Mouse (Mus musculus) kidney, embryonic 16.5 days (tissue): ENCODE data around the gene Zbtb37. TPM values are rescaled to one million over a fixed set of nuclear protein-coding genes. Genes with fewer than 3 reads are reported as not detected.

Experiments
- ATAC-seq: fragments of 200-750 bp; cut with Nextera tagmentation; 2 replicates; pipeline ENCODE4 v1.8.0; 2017; ENCODE audit warnings: moderate TSS enrichment; ENCODE audit not compliant: low FRiP score, low TSS enrichment
- H3K27ac ChIP-seq: fragments of 300-500 bp; sonication (generic); 2 replicates; pipeline ENCODE4 v1.5.1; 2014; ENCODE audit warnings: low read length
- H3K27me3 ChIP-seq: fragments of 300-500 bp; sonication (generic); 2 replicates; pipeline ENCODE4 v1.6.1; 2014; ENCODE audit warnings: low read length, control low read depth, mixed read lengths; ENCODE audit not compliant: insufficient read depth
- H3K36me3 ChIP-seq: fragments of 300-500 bp; sonication (generic); 2 replicates; pipeline ENCODE4 v1.6.1; 2014; ENCODE audit warnings: low read length, control low read depth, mixed read lengths; ENCODE audit not compliant: insufficient read depth
- H3K4me1 ChIP-seq: fragments of 300-500 bp; sonication (generic); 2 replicates; pipeline ENCODE4 v1.6.1; 2014; ENCODE audit warnings: low read length, control low read depth, mixed read lengths; ENCODE audit not compliant: insufficient read depth
- H3K4me2 ChIP-seq: fragments of 300-500 bp; sonication (generic); replicated peaks from 2 replicates; pipeline ENCODE4 v1.6.1; 2014; ENCODE audit warnings: low read depth, low read length
- H3K4me3 ChIP-seq: fragments of 300-500 bp; sonication (generic); 2 replicates; pipeline ENCODE4 v1.5.1; 2014; ENCODE audit warnings: mild to moderate bottlenecking, low read length
- H3K9ac ChIP-seq: fragments of 300-500 bp; sonication (generic); replicated peaks from 2 replicates; pipeline ENCODE4 v1.6.1; 2014; ENCODE audit warnings: low read length
- H3K9me3 ChIP-seq: fragments of 300-500 bp; sonication (generic); 2 replicates; pipeline ENCODE4 v1.6.1; 2016; ENCODE audit warnings: low read length, control low read depth
- WGBS: fragments of 180-500 bp; shearing (Covaris S2); extraction: QIAGEN DNeasy Blood & Tissue Kit; methylation state at CpG from one replicate; pipeline ENCODE4 v1.1.7; 2014; 5-methylcytosine and 5-hydroxymethylcytosine counted together
- polyA plus RNA-seq: library from polyadenylated mRNA; unstranded; fragments of >200 nt; fragmentation: Nextera tagmentation; extraction: Ambion mirVana; gene quantifications from 2 replicates; pipeline ENCODE4 v1.2.1, GENCODE M21; 2015

The Zbtb37 gene
- polyA plus RNA-seq, 1 experiment from 2014 or later = 8.8 TPM

GRCm38 (mm10) chr1:160982887-160983286 lies 51.8 kb downstream of the Zbtb37 start:
- Histone ChIP-seq H3K4me3 (no peak overlapping the region), H3K4me1 (peaks cover 9% of the 10 kb centered on the region), H3K27ac (no peak overlapping the region), H3K9ac (no peak overlapping the region), H3K4me2 (no peak overlapping the region), H3K36me3 (no peaks in the 10 kb centered on the region), H3K9me3 (no peaks in the 10 kb centered on the region), H3K27me3 (no peaks in the 10 kb centered on the region)
- 92% methylated on average over 3 of the region's 3 CpGs for WGBS
- ATAC-seq = no peak

GRCm38 (mm10) chr1:160981337-160981736 lies 53.3 kb downstream of the Zbtb37 start:
- Histone ChIP-seq H3K27me3 (no peaks in the 10 kb centered on the region), H3K9me3 (no peaks in the 10 kb centered on the region), H3K36me3 (no peaks in the 10 kb centered on the region), H3K4me1 (peaks cover 9% of the 10 kb centered on the region), H3K27ac (no peak overlapping the region), H3K9ac (no peak overlapping the region), H3K4me3 (no peak overlapping the region), H3K4me2 (no peak overlapping the region)
- no peak for ATAC-seq
- 72% methylated on average over 4 of the region's 4 CpGs for WGBS

GRCm38 (mm10) chr1:160980537-160981234 lies 54.0 kb downstream of the Zbtb37 start:
- ATAC-seq = peak; percentile 69; the same call in 1 of the 2 replicates
- no peak overlapping the region for H3K4me2 ChIP-seq
- H3K9me3 ChIP-seq = no peaks in the 10 kb centered on the region
- peaks cover 9% of the 10 kb centered on the region for H3K4me1 ChIP-seq
- WGBS = 37% methylated on average over 8 of the region's 8 CpGs
- H3K27ac ChIP-seq = no peak overlapping the region
- H3K9ac ChIP-seq = no peak overlapping the region
- no peaks in the 10 kb centered on the region for H3K27me3 ChIP-seq
- H3K4me3 ChIP-seq = no peak overlapping the region
- H3K36me3 ChIP-seq = no peaks in the 10 kb centered on the region

GRCm38 (mm10) chr1:160980021-160980420 lies 54.6 kb downstream of the Zbtb37 start:
- no peak overlapping the region for H3K27ac ChIP-seq
- H3K9me3 ChIP-seq = no peaks in the 10 kb centered on the region
- H3K36me3 ChIP-seq = 0 out of 2 replicates have a peak, but pooled peaks cover 4% of the 10 kb centered on the region
- H3K4me2 ChIP-seq = no peak overlapping the region
- no peak for ATAC-seq
- WGBS = 56% methylated on average over 5 of the region's 5 CpGs
- H3K9ac ChIP-seq = no peak overlapping the region
- no peak overlapping the region for H3K4me3 ChIP-seq
- peaks cover 9% of the 10 kb centered on the region for H3K4me1 ChIP-seq
- no peaks in the 10 kb centered on the region for H3K27me3 ChIP-seq

GRCm38 (mm10) chr1:160978071-160978735 lies 56.4 kb downstream of the Zbtb37 start, which contains the start of gene Serpinc1:
Gene Serpinc1 (plus strand): TSS chr1:160978585.
- no peak for ATAC-seq
- Histone ChIP-seq H3K27ac (no peak within 1 kb of the TSS), H3K9ac (no peak within 1 kb of the TSS), H3K27me3 (no peaks in the 10 kb centered on the region), H3K4me2 (no peak within 1 kb of the TSS), H3K36me3 (0 out of 2 replicates have a peak, but pooled peaks cover 4% of the 10 kb centered on the region), H3K4me3 (no peak within 1 kb of the TSS), H3K4me1 (peaks cover 9% of the 10 kb centered on the region), H3K9me3 (no peaks in the 10 kb centered on the region)
- 90% methylated on average over 4 of the region's 4 CpGs for WGBS

- H3K4me3 ChIP-seq = no peak overlapping the region
- no peak overlapping the region for H3K27ac ChIP-seq
- no peaks in the 10 kb centered on the region for H3K9me3 ChIP-seq
- WGBS = 62% methylated on average over 5 of the region's 5 CpGs
- no peak for ATAC-seq
- no peaks in the 10 kb centered on the region for H3K27me3 ChIP-seq
- no peak overlapping the region for H3K4me2 ChIP-seq
- peaks cover 36% of the 10 kb centered on the region for H3K36me3 ChIP-seq
- no peaks in the 10 kb centered on the region for H3K4me1 ChIP-seq
- no peak overlapping the region for H3K9ac ChIP-seq
These were observed 66.0 kb downstream of the Zbtb37 start for GRCm38 (mm10) chr1:160968643-160969042.

GRCm38 (mm10) chr1:160967268-160967667 lies 67.4 kb downstream of the Zbtb37 start:
- Histone ChIP-seq H3K36me3 (peaks cover 48% of the 10 kb centered on the region), H3K4me1 (no peaks in the 10 kb centered on the region), H3K9ac (no peak overlapping the region), H3K4me3 (no peak overlapping the region), H3K4me2 (no peak overlapping the region), H3K27ac (no peak overlapping the region), H3K9me3 (no peaks in the 10 kb centered on the region), H3K27me3 (no peaks in the 10 kb centered on the region)
- no peak for ATAC-seq
- 69% methylated on average over 1 of the region's 1 CpGs for WGBS

- Histone ChIP-seq H3K9me3 (no peaks in the 10 kb centered on the region), H3K27me3 (no peaks in the 10 kb centered on the region), H3K27ac (no peak overlapping the region), H3K4me3 (no peak overlapping the region), H3K36me3 (peaks cover 56% of the 10 kb centered on the region), H3K4me2 (no peak overlapping the region), H3K4me1 (no peaks in the 10 kb centered on the region), H3K9ac (no peak overlapping the region)
- 94% methylated on average over 7 of the region's 7 CpGs for WGBS
- ATAC-seq = no peak
These were observed 71.5 kb downstream of the Zbtb37 start for GRCm38 (mm10) chr1:160963199-160963598.
